Mouse (Mus musculus): ENCODE results near the gene Tdrd5.
"Not testable (repeated sequence)": the region's sequence is repeated elsewhere in the genome, so short reads cannot be mapped to it uniquely, and the experiment has no call there.

DNA sequence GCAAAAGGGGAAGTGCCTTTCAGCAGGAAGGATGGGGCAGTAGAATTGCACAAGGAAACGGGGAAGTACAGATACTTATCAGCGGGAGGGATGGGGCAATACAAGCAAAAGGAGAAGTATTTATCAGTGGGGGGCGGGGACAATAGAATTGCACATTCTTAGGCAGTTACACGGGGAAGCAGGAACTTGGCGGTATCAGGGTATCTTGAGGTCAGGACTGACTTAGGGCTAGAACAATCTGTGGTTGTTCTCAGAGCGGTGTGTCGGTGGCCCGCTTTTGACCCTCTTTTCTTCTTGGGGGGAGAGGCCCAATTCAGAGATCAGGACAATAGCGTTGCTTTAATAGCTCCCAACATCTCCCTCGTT lies 14.3 kb downstream of the Tdrd5 start:
- TF ChIP-seq POLR2AphosphoS5 (IDR thresholded peaks at IDR 0.05; ENCODE audit: borderline replicate concordance, low read depth, low read length); HCFC1 (IDR thresholded peaks at IDR 0.05; ENCODE audit: low read depth, low read length); TAL1 (IDR thresholded peaks at IDR 0.05; ENCODE audit: low read length); RCOR1 (IDR thresholded peaks at IDR 0.05; ENCODE audit: low read depth, low read length); NRF1 (IDR thresholded peaks at IDR 0.05; ENCODE audit: insufficient read depth, low read depth, low read length, poor library complexity, severe bottlenecking); ETS1 (IDR thresholded peaks at IDR 0.05; ENCODE audit: low read depth, low read length); E2F4 (IDR thresholded peaks at IDR 0.05; ENCODE audit: borderline replicate concordance, low read depth, low read length): not testable (repeated sequence)

Measured in MEL (cell line).